Mouse (Mus musculus): Measurements from ENCODE around the gene Def8.

The Def8 gene

DNA sequence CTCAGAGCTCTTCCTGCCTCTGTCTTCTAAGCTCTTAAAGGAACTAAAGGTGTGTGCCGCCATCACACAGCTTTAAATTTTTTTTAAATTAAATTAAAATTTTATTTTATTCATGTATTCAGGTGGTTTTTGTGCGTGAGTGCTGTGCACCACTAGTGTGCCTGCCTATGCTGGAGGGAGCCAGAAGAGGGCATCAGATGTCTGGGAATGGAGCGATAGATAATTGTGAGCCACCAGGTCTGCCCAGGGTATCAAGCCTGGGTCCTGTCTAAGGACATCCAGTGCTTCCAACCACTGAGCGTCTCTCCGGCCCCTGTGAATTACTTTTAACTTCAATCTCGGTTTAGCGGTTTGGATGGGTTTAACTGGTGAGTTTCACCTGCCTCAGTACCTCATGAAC is 59.3 kb downstream of the Def8 start:
- DNase-seq (ENCODE audit: low spot score in 2 of 2), result no peak

DNA sequence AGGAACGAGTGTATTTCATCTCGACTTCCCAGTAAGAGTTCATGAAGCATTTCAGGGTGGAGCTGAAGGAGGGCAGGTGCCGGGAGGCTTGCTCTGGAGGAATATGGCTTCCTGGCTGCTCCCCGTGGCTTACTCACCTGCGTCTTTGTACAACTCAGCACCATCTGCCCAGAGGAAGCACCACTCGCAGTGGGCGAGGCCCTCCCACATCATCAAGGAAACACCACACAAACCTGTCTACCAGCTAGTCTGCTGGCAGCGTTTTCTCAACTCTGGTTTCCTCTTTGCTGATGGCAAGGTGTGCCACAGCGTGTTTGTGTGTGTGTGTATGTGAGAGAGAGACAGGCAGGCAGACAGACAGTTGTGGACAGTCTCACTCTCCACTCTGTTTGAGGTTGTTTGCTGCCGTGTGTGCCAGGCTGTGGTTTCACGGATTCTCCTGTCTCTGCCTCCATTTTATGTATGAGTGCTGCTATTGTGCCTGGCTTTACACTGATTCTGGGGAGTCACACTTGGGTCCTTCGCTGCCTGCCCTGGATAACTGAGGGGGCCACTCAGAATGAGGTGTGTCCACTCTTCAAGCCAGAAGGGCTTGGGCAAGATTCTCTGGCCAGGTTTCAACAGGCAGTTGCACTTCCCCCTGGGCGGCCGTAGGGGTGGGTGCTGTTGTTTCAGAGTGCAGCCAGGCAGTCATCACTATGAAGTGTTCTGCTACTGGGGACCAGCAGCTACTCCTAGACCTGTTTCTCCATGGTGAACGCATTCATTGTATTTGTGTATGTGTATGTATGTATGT is 68.2 kb downstream of the Def8 start:
- no peak for DNase-seq (ENCODE audit: low spot score in 2 of 2)

DNA sequence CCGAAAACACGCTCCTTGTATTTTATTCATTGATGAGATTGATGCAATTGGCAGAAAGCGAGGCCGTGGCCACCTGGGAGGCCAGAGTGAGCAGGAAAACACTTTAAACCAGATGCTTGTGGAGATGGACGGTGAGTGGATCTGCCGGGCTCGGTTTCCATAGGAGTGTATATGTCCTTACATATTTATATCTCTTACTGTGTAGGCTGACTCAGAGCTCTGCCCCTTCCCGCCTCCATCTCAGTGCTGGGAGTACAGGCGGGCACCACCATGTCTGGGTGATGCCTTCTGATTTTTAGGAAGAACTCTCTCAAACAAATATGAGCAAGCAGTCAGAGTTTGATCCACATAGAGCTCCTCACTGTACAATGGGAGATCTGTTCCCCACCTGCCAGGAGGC is 69.6 kb downstream of the Def8 start:
- DNase-seq (ENCODE audit: low spot score in 2 of 2), result no peak

DNA sequence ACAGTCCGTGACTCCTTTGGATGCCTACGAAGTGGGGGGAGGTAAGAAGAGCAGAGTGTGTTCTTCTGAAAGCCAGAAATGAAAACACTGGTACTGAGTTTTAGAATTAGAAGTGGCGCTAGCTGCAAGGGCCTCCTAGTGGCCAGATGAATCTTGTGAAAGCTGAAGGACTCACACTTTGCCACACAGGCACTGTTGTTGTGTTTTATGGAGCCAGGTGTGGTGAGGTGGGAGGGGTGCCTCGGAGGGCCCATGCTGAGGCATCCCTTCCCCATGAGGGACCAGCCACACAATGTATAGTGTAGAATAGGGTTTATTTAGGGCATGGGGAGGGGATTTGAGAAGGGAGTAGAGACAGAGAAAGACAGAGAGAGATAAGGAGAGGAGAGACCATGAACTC is 74.4 kb downstream of the Def8 start:
- no peak for DNase-seq (ENCODE audit: low spot score in 2 of 2)

GRCm38 (mm10) chr8:123498963-123499362 is 75.6 kb downstream of the Def8 start:
- no peak for DNase-seq (ENCODE audit: low spot score in 2 of 2)

DNA sequence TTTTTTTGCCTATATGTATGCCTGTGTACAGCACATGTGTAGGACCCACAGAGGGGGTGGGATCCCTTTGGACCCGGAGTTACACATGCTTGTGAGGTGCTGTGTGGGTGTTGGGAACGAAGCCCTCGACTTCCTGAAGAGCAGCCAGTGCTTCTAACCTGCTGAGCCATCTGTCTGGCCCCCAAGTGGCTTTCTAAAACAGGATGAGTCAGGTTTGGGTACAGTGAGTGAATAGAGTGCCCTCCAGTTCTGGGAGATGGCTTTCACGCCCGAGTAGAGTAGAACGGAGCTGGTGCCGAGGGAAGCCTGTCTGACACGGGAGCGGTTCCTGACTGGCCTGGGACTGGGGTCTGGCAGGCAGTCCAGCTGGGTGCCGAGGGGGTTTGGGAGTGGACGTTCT is 76.2 kb downstream of the Def8 start:
- DNase-seq (ENCODE audit: low spot score in 2 of 2), result no peak

- DNase-seq (ENCODE audit: low spot score in 2 of 2), result no peak
Observed at GRCm38 (mm10) chr8:123502192-123502591, 78.9 kb downstream of the Def8 start.

DNA sequence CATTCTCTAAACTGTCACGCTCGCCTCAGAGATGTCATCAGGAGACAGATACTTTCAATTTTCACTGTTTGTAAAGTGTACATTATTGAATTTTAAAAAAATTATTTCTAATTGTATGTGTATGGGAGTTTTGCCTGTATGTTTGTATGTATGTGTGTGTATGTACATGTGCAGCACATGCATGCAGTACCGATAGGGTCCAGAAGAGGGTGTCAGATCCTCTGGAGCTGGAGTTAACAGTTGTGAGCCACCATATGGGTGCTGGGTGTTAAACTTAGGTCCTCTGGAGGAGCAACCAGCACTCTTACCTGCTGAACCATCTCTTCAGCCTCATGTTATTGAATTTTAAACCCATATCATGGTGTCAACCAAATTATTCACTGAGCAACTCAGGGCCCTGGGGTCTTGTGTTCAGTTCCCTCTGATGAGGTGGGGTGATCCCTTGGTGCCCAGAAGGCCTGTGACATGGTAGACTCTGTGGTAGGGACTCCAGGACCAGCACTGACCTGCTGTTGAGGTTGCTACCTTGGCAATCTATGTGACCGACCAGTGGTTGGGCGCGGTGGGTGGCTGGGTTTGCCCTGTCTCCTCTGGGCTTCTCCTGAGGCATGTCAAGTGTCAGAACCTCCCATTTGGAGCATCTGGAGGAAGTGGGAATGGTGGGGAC is 80.6 kb downstream of the Def8 start:
- DNase-seq (ENCODE audit: low spot score in 2 of 2), result no peak

DNA sequence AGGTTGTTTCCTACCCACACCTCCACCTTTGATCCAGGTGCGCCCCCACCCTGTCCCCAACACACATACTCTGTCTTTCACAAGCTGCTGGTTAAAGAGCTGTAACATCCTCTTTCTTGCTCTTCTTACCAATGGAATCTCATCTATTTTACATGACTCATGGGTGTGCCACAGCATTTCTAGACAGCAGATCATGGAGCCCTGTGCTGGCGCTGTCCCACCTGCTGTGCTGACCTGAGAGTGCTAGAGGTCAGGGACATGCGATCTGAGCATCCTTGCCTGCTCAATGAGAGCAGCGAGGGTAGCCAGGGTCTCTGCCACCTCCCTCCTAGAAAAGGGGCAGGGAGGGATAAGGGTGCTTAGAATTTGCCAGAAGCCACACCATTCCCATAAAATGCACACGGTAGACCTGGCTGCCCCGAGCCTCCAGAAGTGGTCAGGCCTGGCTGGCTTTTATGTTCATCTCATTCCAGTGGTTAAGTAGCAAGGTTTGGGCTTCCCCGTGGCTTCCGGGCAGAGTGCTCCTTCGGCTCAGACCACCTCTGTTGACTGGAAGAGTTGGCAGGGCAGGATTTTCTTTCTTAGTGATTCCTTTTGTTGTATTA is 81.4 kb downstream of the Def8 start:
- DNase-seq (ENCODE audit: low spot score in 2 of 2), result no peak

- DNase-seq (ENCODE audit: low spot score in 2 of 2), result no peak
Observed at GRCm38 (mm10) chr8:123505267-123505666, 81.9 kb downstream of the Def8 start.

- no peak for DNase-seq (ENCODE audit: low spot score in 2 of 2)
Observed at GRCm38 (mm10) chr8:123505695-123506094, 82.4 kb downstream of the Def8 start.

GRCm38 (mm10) chr8:123507153-123507552 is 83.8 kb downstream of the Def8 start:
- no peak for DNase-seq (ENCODE audit: low spot score in 2 of 2)

- no peak for DNase-seq (ENCODE audit: low spot score in 2 of 2)
Observed at GRCm38 (mm10) chr8:123510819-123511218, 87.5 kb downstream of the Def8 start.
